Mouse (Mus musculus) naive thymus-derived CD4-positive, alpha-beta T cell, adult 2 months (primary cell): ENCODE results near the gene Cdk18.

Source experiments
- DNase-seq: peaks from one replicate; pipeline ENCODE4 v3.0.0-alpha.2; 2011; ENCODE audit warnings: low read depth

Gene Cdk18

DNA sequence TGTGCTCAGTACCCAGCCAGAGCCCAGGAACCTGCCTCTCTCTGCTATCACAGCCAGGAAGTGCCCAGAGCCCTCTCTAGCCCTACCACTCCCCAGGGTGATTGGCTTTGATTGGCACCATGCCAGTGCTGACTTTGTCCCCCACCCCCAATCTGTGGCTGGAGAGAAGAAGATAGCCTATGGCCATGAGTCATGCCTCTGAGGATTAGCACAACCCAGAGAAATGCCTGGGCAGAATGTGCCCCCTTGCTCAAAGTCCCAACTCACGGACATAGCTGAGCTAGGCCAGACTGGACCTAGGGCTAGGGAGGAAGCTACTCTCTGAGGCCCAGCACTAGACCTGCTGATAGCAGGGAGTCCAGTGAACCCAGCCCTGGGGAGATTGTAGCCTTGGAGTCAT lies 10.7 kb upstream of the Cdk18 start:
- no peak for DNase-seq

- DNase-seq: no peak
Observed at GRCm38 (mm10) chr1:132149410-132149809, 9.9 kb upstream of the Cdk18 start.

- DNase-seq: no peak
Observed at GRCm38 (mm10) chr1:132145973-132146685, 6.6 kb upstream of the Cdk18 start.

DNA sequence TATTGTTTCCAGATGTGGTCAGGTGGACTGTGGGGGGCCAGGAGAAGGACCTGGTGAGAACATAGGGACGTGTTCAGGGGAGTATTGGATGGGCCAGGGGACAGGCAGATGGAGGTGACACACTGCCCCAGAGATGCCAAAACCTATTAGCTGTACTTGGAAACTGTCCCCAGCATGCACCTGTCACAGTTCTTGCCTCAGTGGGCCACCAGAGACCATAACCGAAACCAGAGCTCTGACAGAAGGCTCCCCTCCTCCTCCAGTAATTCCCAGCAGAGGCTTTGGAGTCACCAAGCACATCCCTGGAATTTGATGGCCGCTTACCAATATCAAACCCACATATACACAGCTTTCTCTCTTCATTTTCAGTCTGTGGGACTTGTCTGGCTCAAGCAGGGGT lies 5.4 kb upstream of the Cdk18 start:
- no peak for DNase-seq

DNA sequence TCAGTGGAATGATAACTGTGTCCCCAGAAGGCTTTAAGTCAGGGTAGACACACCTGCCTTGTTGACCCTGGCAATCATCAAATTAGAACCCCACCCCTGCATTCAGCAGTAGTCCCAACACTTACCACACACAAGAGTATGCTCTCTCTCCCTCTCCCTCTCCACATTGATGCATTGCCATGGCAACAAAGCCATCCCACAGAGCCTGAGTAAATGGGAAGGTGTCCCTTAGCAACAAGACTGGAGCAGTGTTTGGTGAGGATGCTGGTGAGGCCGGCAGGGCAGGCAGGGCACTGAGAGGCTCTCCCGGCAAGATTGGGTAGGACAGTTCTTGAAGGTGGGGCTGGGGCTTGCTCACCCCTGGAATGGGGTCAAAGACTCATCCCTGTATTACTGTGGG lies 4.7 kb upstream of the Cdk18 start:
- DNase-seq: no peak

GRCm38 (mm10) chr1:132143730-132144129 lies 4.2 kb upstream of the Cdk18 start:
- DNase-seq: no peak

- DNase-seq: no peak
Observed at GRCm38 (mm10) chr1:132143079-132143478, 3.6 kb upstream of the Cdk18 start.

GRCm38 (mm10) chr1:132141753-132142152 lies 2.3 kb upstream of the Cdk18 start:
- no peak for DNase-seq

GRCm38 (mm10) chr1:132141166-132141565 lies 1.7 kb upstream of the Cdk18 start:
- no peak for DNase-seq

- DNase-seq: no peak
Observed at GRCm38 (mm10) chr1:132140574-132140973, 1.1 kb upstream of the Cdk18 start.

DNA sequence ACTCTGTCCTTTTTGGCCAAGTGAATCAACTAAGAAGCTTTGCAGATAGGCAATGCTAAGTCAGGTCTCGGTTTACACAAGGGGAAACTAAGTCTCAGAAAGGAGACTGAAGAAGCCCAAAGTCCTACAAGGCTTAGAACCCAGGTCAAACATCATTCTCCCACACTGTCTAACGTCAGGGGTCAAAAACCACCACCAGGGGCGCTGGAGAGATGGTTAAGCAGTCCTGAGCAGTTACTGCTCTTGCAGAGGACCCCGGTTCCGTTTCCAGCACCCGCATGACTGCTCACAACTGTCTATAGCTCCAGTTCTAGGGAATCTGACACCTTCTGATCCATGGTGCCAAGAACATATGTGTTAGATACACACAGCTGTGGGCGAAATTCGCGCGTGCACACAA lies 687 bp upstream of the Cdk18 start:
- DNase-seq: peak; percentile 39

DNA sequence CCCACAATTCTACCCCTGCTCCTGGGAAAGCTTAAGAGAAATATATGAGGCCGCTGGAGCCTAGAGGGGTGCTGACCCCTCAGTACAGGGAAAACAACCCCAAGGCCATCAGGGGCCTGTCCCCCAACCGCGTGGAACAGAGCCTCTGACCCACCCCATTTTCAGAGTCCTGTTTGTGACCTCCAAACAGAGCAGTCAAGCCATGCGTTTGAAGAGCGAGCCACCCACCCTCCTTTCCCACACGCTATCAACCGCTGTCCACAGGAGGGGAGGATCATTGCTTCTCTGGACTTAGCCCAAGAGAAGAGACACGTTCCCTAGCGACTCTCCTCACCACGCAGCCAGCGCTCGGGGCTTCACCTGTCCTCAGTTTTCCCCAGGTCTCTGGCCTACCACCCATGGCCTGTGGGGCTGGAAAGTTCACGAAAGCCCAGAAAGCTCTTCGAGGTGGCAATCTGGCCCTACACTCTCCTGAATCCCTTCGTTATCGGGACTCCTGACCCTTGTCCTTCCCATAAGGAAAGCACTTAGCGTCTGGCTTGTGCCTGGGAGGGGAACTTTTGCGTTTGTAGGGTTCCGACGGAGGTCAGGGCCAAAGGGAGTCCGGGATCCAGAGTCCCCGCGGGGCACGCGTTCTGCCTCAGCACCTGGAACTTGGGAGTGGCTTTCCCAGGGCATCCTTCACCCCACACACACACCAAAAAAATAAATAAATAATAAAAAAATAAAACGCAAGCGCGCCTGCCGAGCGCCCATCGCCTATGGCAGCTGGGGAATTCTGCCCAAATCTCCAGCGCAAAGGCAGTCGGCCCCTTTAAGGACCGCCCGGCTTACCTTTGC lies 688 bp downstream of the Cdk18 start:
- DNase-seq: no peak

DNA sequence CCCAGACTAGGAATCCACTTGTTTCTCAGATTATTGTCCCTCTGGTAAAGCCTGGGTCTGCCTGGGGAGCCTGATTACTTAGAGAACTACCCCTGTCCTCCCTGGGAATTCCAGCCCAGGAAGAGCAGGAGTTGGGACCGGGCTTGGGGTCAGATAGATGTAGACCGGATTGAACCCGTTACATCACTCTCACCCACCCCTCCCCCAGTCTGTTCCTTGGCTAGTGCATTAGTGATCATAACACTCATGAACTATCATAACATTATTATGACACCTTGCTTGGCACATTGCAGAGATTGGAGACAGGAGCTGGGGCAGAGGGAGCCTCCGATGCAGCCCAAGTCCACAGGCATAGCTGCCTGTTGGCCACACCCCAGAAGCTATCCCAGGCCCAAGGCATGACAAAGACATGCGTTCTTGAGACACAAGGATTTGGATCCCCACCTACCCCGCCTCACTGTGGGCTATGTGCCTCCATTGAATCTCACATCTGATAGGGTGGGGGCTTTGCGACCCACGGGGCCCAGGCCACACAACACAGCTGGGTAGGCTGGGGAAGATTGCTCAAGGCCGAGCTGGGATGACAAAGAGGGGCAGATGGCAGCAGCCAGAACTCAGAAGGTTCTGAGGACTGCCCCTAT lies 1.4 kb downstream of the Cdk18 start:
- DNase-seq: no peak

DNA sequence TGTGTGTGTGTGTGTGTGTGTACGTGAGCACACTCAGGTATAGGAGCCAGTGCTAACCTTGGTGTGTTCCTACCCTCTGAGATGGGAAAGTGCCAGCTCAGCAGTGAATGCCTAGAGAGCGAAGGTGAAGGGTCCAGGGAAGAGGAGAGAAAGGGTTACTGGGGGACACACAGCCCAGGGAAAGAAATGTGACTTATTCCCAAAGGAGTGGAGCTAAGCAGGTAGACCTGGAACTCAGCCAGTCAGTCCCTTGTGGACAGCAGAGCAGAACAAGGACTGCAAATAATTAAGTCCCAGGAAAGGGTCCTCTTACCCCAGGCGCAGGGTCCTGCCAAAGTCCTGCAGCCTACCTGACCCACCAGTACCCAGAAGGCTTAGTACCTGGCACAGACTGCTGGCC lies 2.6 kb downstream of the Cdk18 start:
- DNase-seq: no peak

GRCm38 (mm10) chr1:132135631-132136030 lies 3.9 kb downstream of the Cdk18 start:
- DNase-seq: no peak

DNA sequence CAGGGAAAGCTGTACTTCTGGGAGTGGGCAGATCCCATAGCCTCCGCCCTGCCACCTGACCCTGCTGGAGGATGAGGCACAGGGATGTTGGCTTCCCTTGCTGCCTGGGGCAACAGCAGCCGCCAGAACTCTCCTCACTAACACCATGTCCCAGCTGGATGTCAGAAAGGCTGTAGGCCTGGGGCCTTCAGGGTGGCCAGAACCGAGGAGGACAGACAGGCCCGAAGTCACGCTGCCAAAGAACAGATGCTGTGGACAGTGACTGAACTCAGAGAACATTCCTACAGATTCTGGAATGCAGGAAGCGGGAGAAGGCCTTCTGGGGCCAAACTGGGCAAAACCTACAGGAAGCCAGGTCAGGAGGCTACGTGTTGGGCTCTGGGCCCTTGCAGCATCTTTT lies 11.2 kb downstream of the Cdk18 start:
- no peak for DNase-seq

- DNase-seq: no peak
Observed at GRCm38 (mm10) chr1:132125803-132126405, 13.6 kb downstream of the Cdk18 start.

DNA sequence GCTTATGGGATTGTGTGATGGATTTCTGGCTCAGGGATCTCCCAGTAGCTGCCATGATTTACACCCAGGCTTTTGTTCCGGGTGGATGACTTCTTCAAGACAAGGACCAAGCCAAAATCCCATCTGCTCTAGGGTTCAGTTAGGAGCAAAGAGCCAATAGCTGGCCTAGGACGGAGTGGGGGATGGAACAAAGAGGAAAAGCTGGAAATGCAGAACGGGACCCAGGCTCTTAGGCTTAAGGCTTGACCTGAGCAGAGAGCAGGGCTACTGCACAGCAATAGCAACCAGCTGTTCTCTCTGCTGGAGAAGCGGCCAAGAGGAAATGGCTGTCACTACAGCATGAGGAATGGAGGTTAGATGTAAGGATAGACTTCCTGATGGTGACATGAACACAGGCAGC lies 14.2 kb downstream of the Cdk18 start:
- DNase-seq: no peak

- no peak for DNase-seq
Observed at GRCm38 (mm10) chr1:132123420-132124014, 16.0 kb downstream of the Cdk18 start.

- DNase-seq: no peak
Observed at GRCm38 (mm10) chr1:132121895-132122294, 17.6 kb downstream of the Cdk18 start.

GRCm38 (mm10) chr1:132121236-132121635 lies 18.2 kb downstream of the Cdk18 start:
- DNase-seq: peak; percentile 79

GRCm38 (mm10) chr1:132116606-132117005 lies 22.9 kb downstream of the Cdk18 start:
- peak; percentile 78 for DNase-seq
